Mouse (Mus musculus) CH12.LX (cell line): ENCODE results near the gene Taf8. TPM values are rescaled to one million over a fixed set of nuclear protein-coding genes. Genes with fewer than 3 reads are reported as not detected.
A peak's percentile ranks its signal among the peaks of the same experiment; 100 is the strongest.

Source experiments
- DNase-seq: peaks from one replicate; pipeline ENCODE4 v3.0.0-alpha.2; 2013; ENCODE audit errors: extremely low read depth
- H3K27ac ChIP-seq: 2 replicates; pipeline ENCODE4 v1.5.1; 2012; ENCODE audit warnings: low read depth, mild to moderate bottlenecking, control low read depth, moderate library complexity; ENCODE audit not compliant: insufficient read depth
- H3K27me3 ChIP-seq: replicated peaks from 2 replicates; pipeline ENCODE3; 2012; ENCODE audit warnings: inconsistent platforms
- H3K36me3 ChIP-seq, 2 experiments: replicated peaks in 1 of 2; 2 replicates each; pipeline versions ENCODE3 to v1.6.1; 2012; ENCODE audit warnings: inconsistent platforms in 1 of 2, low read length in 1 of 2, mild to moderate bottlenecking in 1 of 2, mixed read lengths in 1 of 2, moderate library complexity in 1 of 2; ENCODE audit not compliant: control insufficient read depth in 1 of 2, insufficient read depth in 1 of 2
- H3K4me1 ChIP-seq, 2 experiments: 2 replicates each; pipeline ENCODE4 v1.6.1; 2012; ENCODE audit warnings: inconsistent platforms in 1 of 2, moderate library complexity in 1 of 2; ENCODE audit not compliant: insufficient read depth in 2 of 2, control insufficient read depth in 1 of 2
- H3K4me2 ChIP-seq: 2 replicates; pipeline ENCODE4 v1.6.1; 2012; ENCODE audit warnings: low read depth, mild to moderate bottlenecking, control low read depth; ENCODE audit not compliant: poor library complexity, insufficient read depth, severe bottlenecking
- H3K4me3 ChIP-seq, 3 experiments: fragments of 150-350 bp in 1 of 3; sonication (generic) in 1 of 3; replicated peaks in 1 of 3; 2 replicates each; pipeline versions ENCODE3 to v1.5.1; 2011 to 2012; ENCODE audit warnings: low read depth in 2 of 3, low read length in 2 of 3, mild to moderate bottlenecking in 2 of 3, moderate library complexity in 2 of 3, control low read depth in 1 of 3, improper control_type of control experiment in 1 of 3, inconsistent platforms in 1 of 3, mixed read lengths in 1 of 3; ENCODE audit not compliant: poor library complexity in 1 of 3
- H3K79me2 ChIP-seq: replicated peaks from 2 replicates; pipeline ENCODE4 v1.6.1; 2012; ENCODE audit warnings: mild to moderate bottlenecking, moderate library complexity; ENCODE audit not compliant: control insufficient read depth, poor library complexity, insufficient read depth, severe bottlenecking; ENCODE audit errors: extremely low read depth
- H3K9ac ChIP-seq: 2 replicates; pipeline ENCODE4 v1.6.1; 2012; ENCODE audit warnings: low read depth, mild to moderate bottlenecking, control low read depth, moderate library complexity; ENCODE audit not compliant: insufficient read depth
- H3K9me3 ChIP-seq: replicated peaks from 2 replicates; pipeline ENCODE3; 2012; ENCODE audit warnings: low read length, inconsistent platforms, mixed read lengths
- BHLHE40 ChIP-seq: IDR thresholded peaks from 2 replicates; pipeline ENCODE4 v1.6.1; 2011; ENCODE audit warnings: mild to moderate bottlenecking, low read depth, low read length, improper control_type of control experiment
- CHD1 ChIP-seq: IDR thresholded peaks from 2 replicates; pipeline ENCODE4 v1.6.1; 2012; ENCODE audit warnings: low read depth, low read length, improper control_type of control experiment, inconsistent platforms
- CHD2 ChIP-seq: IDR thresholded peaks from 2 replicates; pipeline ENCODE4 v1.6.1; 2011; ENCODE audit warnings: low read length, improper control_type of control experiment
- CTCF ChIP-seq, 2 experiments: IDR thresholded peaks in 1 of 2; conservative IDR thresholded peaks in 1 of 2; 2 replicates each; pipeline ENCODE4 v1.5.1; 2011 to 2012; ENCODE audit warnings: low read depth in 2 of 2, low read length in 2 of 2, improper control_type of control experiment in 1 of 2, inconsistent platforms in 1 of 2, mild to moderate bottlenecking in 1 of 2, moderate library complexity in 1 of 2
- E2F4 ChIP-seq: IDR thresholded peaks from 2 replicates; pipeline ENCODE4 v1.6.1; 2011; ENCODE audit warnings: low read depth, low read length, improper control_type of control experiment; ENCODE audit not compliant: insufficient replicate concordance
- ELF1 ChIP-seq: IDR thresholded peaks from 2 replicates; pipeline ENCODE4 v1.6.1; 2014; ENCODE audit warnings: low read depth, mild to moderate bottlenecking, inconsistent platforms, low read length, improper control_type of control experiment
- EP300 ChIP-seq: IDR thresholded peaks from 2 replicates; pipeline ENCODE4 v1.6.1; 2011; ENCODE audit warnings: low read length, improper control_type of control experiment
- ETS1 ChIP-seq: conservative IDR thresholded peaks from 2 replicates; pipeline ENCODE4 v1.6.1; 2012; ENCODE audit warnings: low read depth, mild to moderate bottlenecking, inconsistent platforms, low read length, improper control_type of control experiment, moderate library complexity
- GABPA ChIP-seq: IDR thresholded peaks from 2 replicates; pipeline ENCODE4 v1.6.1; 2012; ENCODE audit warnings: low read depth, low read length, improper control_type of control experiment, inconsistent platforms; ENCODE audit not compliant: insufficient replicate concordance
- HCFC1 ChIP-seq: IDR thresholded peaks from 2 replicates; pipeline ENCODE4 v1.6.1; 2012; ENCODE audit warnings: low read depth, mild to moderate bottlenecking, inconsistent platforms, low read length, improper control_type of control experiment
- IRF4 ChIP-seq: IDR thresholded peaks from 2 replicates; pipeline ENCODE4 v1.6.1; 2014; ENCODE audit warnings: low read depth, mild to moderate bottlenecking, inconsistent platforms, low read length, improper control_type of control experiment
- JUN ChIP-seq: IDR thresholded peaks from 2 replicates; pipeline ENCODE4 v1.6.1; 2011; ENCODE audit warnings: low read depth, mild to moderate bottlenecking, low read length, improper control_type of control experiment, moderate library complexity; ENCODE audit not compliant: insufficient read depth
- JUND ChIP-seq: conservative IDR thresholded peaks from 2 replicates; pipeline ENCODE4 v1.6.1; 2011; ENCODE audit warnings: low read depth, low read length, improper control_type of control experiment
- KAT2A ChIP-seq: IDR thresholded peaks from 2 replicates; pipeline ENCODE4 v1.6.1; 2012; ENCODE audit warnings: low read length, improper control_type of control experiment, inconsistent platforms; ENCODE audit not compliant: insufficient replicate concordance
- MAFK ChIP-seq: IDR thresholded peaks from 2 replicates; pipeline ENCODE4 v1.6.1; 2011; ENCODE audit warnings: low read length, improper control_type of control experiment; ENCODE audit not compliant: insufficient replicate concordance
- MAX ChIP-seq: IDR thresholded peaks from 2 replicates; pipeline ENCODE4 v1.6.1; 2011; ENCODE audit warnings: low read length, improper control_type of control experiment
- MAZ ChIP-seq: IDR thresholded peaks from 2 replicates; pipeline ENCODE4 v1.6.1; 2012; ENCODE audit warnings: low read depth, mild to moderate bottlenecking, inconsistent platforms, low read length, improper control_type of control experiment, moderate library complexity
- MEF2A ChIP-seq: IDR thresholded peaks from 2 replicates; pipeline ENCODE4 v1.6.1; 2014; ENCODE audit warnings: low read depth, mild to moderate bottlenecking, inconsistent platforms, low read length, improper control_type of control experiment, borderline replicate concordance
- MXI1 ChIP-seq: IDR thresholded peaks from 2 replicates; pipeline ENCODE4 v1.6.1; 2011; ENCODE audit warnings: mild to moderate bottlenecking, low read depth, low read length, improper control_type of control experiment
- MYC ChIP-seq: IDR thresholded peaks from 2 replicates; pipeline ENCODE4 v1.6.1; 2011; ENCODE audit warnings: low read depth, mild to moderate bottlenecking, improper control_type of control experiment, low read length
- NELFE ChIP-seq: IDR thresholded peaks from 2 replicates; pipeline ENCODE4 v1.6.1; 2011; ENCODE audit warnings: low read depth, low read length, improper control_type of control experiment
- NRF1 ChIP-seq: IDR thresholded peaks from 2 replicates; pipeline ENCODE4 v1.6.1; 2014; ENCODE audit warnings: low read depth, mild to moderate bottlenecking, inconsistent platforms, low read length, improper control_type of control experiment, moderate library complexity
- PAX5 ChIP-seq: IDR thresholded peaks from 2 replicates; pipeline ENCODE4 v1.6.1; 2012; ENCODE audit warnings: low read length, inconsistent platforms, mixed read lengths
- POLR2A ChIP-seq: IDR thresholded peaks from 2 replicates; pipeline ENCODE4 v1.6.1; 2011; ENCODE audit warnings: low read depth, mild to moderate bottlenecking, improper control_type of control experiment, low read length
- POLR2AphosphoS2 ChIP-seq: IDR thresholded peaks from 2 replicates; pipeline ENCODE4 v1.6.1; 2011; ENCODE audit warnings: low read depth, low read length, improper control_type of control experiment
- RAD21 ChIP-seq: IDR thresholded peaks from 2 replicates; pipeline ENCODE4 v1.6.1; 2011; ENCODE audit warnings: low read depth, mild to moderate bottlenecking, low read length, improper control_type of control experiment, moderate library complexity
- RCOR1 ChIP-seq: conservative IDR thresholded peaks from 2 replicates; pipeline ENCODE4 v1.6.1; 2012; ENCODE audit warnings: low read depth, mild to moderate bottlenecking, inconsistent platforms, low read length, improper control_type of control experiment
- SIN3A ChIP-seq: IDR thresholded peaks from 2 replicates; pipeline ENCODE4 v1.6.1; 2012; ENCODE audit warnings: low read length, improper control_type of control experiment, inconsistent platforms
- SMC3 ChIP-seq: IDR thresholded peaks from 2 replicates; pipeline ENCODE4 v1.6.1; 2011; ENCODE audit warnings: low read depth, low read length, improper control_type of control experiment
- TBP ChIP-seq: conservative IDR thresholded peaks from 2 replicates; pipeline ENCODE4 v1.6.1; 2011; ENCODE audit warnings: low read depth, low read length, improper control_type of control experiment
- TCF12 ChIP-seq: IDR thresholded peaks from 2 replicates; pipeline ENCODE4 v1.6.1; 2014; ENCODE audit warnings: low read depth, mild to moderate bottlenecking, inconsistent platforms, low read length, improper control_type of control experiment
- UBTF ChIP-seq: IDR thresholded peaks from 2 replicates; pipeline ENCODE4 v1.6.1; 2012; ENCODE audit warnings: low read depth, mild to moderate bottlenecking, inconsistent platforms, low read length, improper control_type of control experiment, moderate library complexity
- USF1 ChIP-seq: IDR thresholded peaks from 2 replicates; pipeline ENCODE4 v1.6.1; 2014; ENCODE audit warnings: low read depth, mild to moderate bottlenecking, inconsistent platforms, low read length, improper control_type of control experiment
- USF2 ChIP-seq: conservative IDR thresholded peaks from 2 replicates; pipeline ENCODE4 v1.6.1; 2011; ENCODE audit warnings: low read depth, low read length, improper control_type of control experiment
- ZC3H11A ChIP-seq: IDR thresholded peaks from 2 replicates; pipeline ENCODE4 v1.6.1; 2012; ENCODE audit warnings: low read depth, mild to moderate bottlenecking, inconsistent platforms, low read length, improper control_type of control experiment
- ZKSCAN1 ChIP-seq: IDR thresholded peaks from 2 replicates; pipeline ENCODE4 v1.6.1; 2012; ENCODE audit warnings: low read depth, inconsistent platforms, low read length, improper control_type of control experiment, borderline replicate concordance
- ZMIZ1 ChIP-seq: IDR thresholded peaks from 2 replicates; pipeline ENCODE4 v1.6.1; 2012; ENCODE audit warnings: low read depth, mild to moderate bottlenecking, inconsistent platforms, low read length, improper control_type of control experiment
- ZNF384 ChIP-seq: IDR thresholded peaks from 2 replicates; pipeline ENCODE4 v1.6.1; 2012; ENCODE audit warnings: low read depth, low read length, improper control_type of control experiment, inconsistent platforms
- dilution Hi-C: fragments of 300-500 bp; cut with MboI; formaldehyde crosslinking; loops from 2 replicates; pipeline ENCODE4 v1.14.3; 2020; ENCODE audit warnings: low sequenced_read_pairs; ENCODE audit not compliant: extremely low pct_unique_long_range_greater_than_20kb, extremely low pct_ligation_motif_present
- in situ Hi-C: fragments of 300-500 bp; cut with MboI; formaldehyde crosslinking; loops from 3 replicates; pipeline ENCODE4 v1.14.3; 2019; ENCODE audit warnings: low sequenced_read_pairs, low pct_ligation_motif_present, low pct_unique_long_range_greater_than_20kb, mixed read lengths
- polyA plus RNA-seq: library from polyadenylated mRNA; unstranded; fragments of >175 nt; gene quantifications from 2 replicates; pipeline ENCODE4 v1.2.1, GENCODE M21; 2012; ENCODE audit warnings: low read depth; ENCODE audit not compliant: insufficient read length
- total RNA-seq, 2 experiments: library from RNA; depleted of rRNA; stranded (reverse); fragments of 300-350 nt in 1 of 2; fragments of >200 nt in 1 of 2; gene quantifications; 2 replicates each; pipeline ENCODE4 v1.2.3; 2012 to 2014

Gene Taf8
- 15.4 and 16.9 TPM in 2 replicates for total RNA-seq (2012; rRNA removed)
- 13.8 and 18.0 TPM in 2 replicates for total RNA-seq (2014; rRNA removed)
- polyA plus RNA-seq: 16.5 and 17.0 TPM in 2 replicates

GRCm38 (mm10) chr17:47501946-47502706, at the start of gene Taf8:
TSS of gene Taf8 (minus strand) at chr17:47502292.
- in situ Hi-C loops: no loop called here
- Histone ChIP-seq H3K4me1 (peaks cover 0 to 39% of the 10 kb centered on the region in 2 experiments; a peak in 3 of 4 replicates), H3K9ac (peak within 1 kb of the TSS; percentile 87), H3K27ac (peak within 1 kb of the TSS; percentile 64), H3K4me2 (peak within 1 kb of the TSS; percentile 94), H3K4me3 (peak within 1 kb of the TSS; percentile 74 to 90 (median 79)), H3K79me2 (peaks cover 6% of the 10 kb centered on the region; the same call in 1 of the 2 replicates), H3K27me3 (peaks cover 10% of the 10 kb centered on the region), H3K9me3 (no peaks in the 10 kb centered on the region), H3K36me3 (peaks cover 22 to 36% of the 10 kb centered on the region in 2 experiments)
- dilution Hi-C loops: no loop called here
- peak; percentile 93 for DNase-seq
- TF ChIP-seq TCF12 (peak; percentile 73), ETS1 (0 out of 2 replicates have a peak, but pooled peaks have one; percentile 40), NELFE (peak; percentile 87), ZNF384 (no peak), ELF1 (peak; percentile 93), ZC3H11A (no peak), USF2 (peak; percentile 29; the same call in 1 of the 2 replicates), USF1 (peak; percentile 65), MAX (peak; percentile 99), CTCF (conservative IDR thresholded peaks at IDR 0.05 in 1 of 2, IDR thresholded peaks at IDR 0.05 in 1 of 2; ENCODE audit: low read depth in 2 of 2, low read length in 2 of 2) (no peak), SMC3 (no peak), ZMIZ1 (peak; percentile 79), MEF2A (peak; percentile 66; the same call in 1 of the 2 replicates), JUN (no peak), KAT2A (peak; percentile 94; the same call in 1 of the 2 replicates), HCFC1 (peak; percentile 98), MAZ (peak; percentile 89), ZKSCAN1 (no peak), MYC (peak; percentile 100), TBP (peak; percentile 38; the same call in 1 of the 2 replicates), MXI1 (peak; percentile 98), JUND (no peak), CHD1 (no peak), PAX5 (no peak), CHD2 (peak; percentile 59), POLR2AphosphoS2 (no peak; the same call in 1 of the 2 replicates), SIN3A (no peak; the same call in 1 of the 2 replicates), UBTF (no peak), E2F4 (no peak), MAFK (peak; percentile 21; the same call in 1 of the 2 replicates), RAD21 (no peak), IRF4 (peak; percentile 72), POLR2A (peak; percentile 89), NRF1 (peak; percentile 72), RCOR1 (no peak), EP300 (no peak), GABPA (peak; percentile 65; the same call in 1 of the 2 replicates), BHLHE40 (peak; percentile 98)
